Mouse (Mus musculus): Measurements from ENCODE around the gene Cdc34b.
"Not testable (repeated sequence)": the region's sequence is repeated elsewhere in the genome, so short reads cannot be mapped to it uniquely, and the experiment has no call there.

The Cdc34b gene

DNA sequence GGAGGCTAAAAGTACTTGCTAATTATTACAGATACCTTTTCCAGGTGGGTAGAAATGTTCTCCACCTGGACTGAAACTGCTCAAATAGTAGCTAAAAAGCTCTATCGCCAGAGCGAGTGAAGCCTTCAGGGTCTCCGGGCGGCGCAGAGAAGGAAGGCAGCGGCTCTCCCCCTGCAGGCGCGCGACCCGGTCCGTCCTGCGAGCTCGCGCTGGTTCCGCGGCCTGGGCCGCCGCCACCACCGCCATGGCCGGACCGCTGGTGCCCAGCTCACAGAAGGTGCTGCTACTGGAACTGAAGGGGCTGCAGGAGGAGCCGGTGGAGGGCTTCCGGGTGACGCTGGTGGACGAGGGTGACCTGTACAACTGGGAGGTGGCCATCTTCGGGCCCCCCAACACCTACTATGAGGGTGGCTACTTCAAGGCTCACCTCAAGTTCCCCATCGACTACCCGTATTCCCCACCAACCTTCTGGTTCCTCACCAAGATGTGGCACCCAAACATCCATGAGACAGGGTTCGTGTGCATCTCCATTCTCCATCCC is at the start of gene Cdc34b:
Gene Cdc34b (plus strand): TSS at position 51 of the 541 bp plus-strand sequence.
- no peak for DNase-seq (ENCODE audit: low read depth, low spot score)

DNA sequence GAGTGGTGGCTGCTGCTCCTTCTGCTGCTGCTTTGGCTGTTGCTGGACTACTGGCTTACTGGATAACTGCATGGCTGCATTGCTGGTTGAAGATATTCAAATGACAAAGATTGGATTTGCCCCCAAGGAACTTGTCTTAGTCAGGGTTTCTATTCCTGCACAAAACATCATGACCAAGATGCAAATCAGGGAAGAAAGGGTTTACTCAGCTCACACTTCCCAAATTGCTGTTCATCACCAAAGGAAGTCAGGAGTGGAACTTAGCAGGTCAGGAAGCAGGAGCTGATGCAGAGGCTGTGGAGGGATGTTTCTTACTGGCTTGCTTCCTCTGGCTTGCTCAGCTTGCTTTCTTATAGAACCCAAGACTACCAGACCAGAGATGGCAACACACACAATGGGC is 49.1 kb upstream of the Cdc34b start:
- DNase-seq (ENCODE audit: low read depth, low spot score), result not testable (repeated sequence)

DNA sequence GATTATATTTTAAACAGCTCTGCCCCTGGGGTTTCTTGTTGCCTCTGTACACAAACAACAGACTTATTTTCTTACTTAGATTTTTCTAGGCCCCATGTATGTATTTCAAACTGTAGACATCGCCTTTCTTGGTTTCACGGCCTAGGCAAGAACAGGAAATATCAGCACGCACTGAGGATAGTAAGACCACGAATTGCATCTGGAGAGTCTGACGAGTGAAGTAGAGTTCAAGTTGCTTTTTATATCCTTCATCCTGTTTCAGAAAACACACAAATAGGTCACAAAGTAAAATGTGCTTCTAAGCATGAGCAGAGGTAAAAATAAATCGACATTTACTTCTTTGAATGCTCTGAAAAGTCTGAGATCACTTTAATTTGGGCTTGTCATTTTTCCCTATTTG is 46.1 kb upstream of the Cdc34b start:
- no peak for DNase-seq (ENCODE audit: low read depth, low spot score)

- DNase-seq (ENCODE audit: low read depth, low spot score), result peak; percentile 71
Measured at GRCm38 (mm10) chr11:94697140-94697539, 44.4 kb upstream of the Cdc34b start.

DNA sequence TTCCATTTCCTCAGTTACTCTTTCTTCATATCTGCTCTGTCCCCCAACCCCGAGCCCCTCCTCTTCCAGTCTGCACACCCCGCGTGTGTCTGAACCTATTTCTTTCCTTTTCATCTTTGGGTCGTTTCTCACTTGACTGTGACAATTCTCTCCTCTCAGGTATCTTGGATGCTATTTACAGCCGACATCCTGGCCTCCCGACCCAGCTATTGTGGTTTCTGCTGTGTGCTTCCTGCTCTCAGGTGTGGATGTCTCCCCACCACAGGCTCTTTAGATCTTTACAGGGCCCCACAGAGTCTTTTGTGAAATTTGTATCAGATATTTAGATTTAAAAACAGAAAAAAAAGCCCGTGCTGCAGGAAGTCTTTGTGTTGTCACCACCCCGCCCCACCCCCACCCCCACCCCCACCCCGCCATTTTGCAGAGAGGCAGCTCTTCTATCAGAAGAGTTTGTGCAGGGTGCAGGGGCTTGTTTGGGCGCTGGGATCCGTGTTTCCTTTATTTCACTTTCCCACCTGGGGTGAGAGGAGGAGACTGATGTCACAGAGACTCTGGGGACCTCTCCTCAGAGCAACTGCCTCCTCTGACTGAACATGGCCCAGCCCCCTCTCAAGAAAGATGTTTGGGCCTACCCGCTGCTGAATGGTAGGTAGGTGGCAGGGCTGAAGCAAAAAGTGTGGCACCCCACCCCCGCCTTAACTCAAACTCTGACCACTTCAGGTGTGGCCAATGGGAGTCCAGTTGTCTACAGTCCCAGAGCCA is 43.7 kb upstream of the Cdc34b start:
- DNase-seq (ENCODE audit: low read depth, low spot score), result peak; percentile 41

DNA sequence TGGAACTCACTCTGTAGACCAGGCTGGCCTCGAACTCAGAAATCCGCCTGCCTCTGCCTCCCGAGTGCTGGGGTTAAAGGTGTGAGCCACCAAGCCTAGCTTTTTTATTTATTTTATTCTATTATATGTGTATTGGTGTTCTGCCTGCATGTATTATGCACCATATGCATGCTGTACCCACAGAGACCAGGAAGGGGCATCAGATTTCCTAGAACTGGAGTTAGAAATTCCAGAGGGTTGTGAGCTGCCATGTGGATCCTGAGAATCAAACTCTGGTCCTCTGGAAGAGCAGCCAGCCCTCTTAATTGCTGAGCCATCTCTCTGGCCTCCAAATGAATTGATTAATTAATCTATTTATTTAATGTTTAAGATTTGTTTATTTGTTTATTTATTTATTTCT is 42.2 kb upstream of the Cdc34b start:
- peak; percentile 84 for DNase-seq (ENCODE audit: low read depth, low spot score)

DNA sequence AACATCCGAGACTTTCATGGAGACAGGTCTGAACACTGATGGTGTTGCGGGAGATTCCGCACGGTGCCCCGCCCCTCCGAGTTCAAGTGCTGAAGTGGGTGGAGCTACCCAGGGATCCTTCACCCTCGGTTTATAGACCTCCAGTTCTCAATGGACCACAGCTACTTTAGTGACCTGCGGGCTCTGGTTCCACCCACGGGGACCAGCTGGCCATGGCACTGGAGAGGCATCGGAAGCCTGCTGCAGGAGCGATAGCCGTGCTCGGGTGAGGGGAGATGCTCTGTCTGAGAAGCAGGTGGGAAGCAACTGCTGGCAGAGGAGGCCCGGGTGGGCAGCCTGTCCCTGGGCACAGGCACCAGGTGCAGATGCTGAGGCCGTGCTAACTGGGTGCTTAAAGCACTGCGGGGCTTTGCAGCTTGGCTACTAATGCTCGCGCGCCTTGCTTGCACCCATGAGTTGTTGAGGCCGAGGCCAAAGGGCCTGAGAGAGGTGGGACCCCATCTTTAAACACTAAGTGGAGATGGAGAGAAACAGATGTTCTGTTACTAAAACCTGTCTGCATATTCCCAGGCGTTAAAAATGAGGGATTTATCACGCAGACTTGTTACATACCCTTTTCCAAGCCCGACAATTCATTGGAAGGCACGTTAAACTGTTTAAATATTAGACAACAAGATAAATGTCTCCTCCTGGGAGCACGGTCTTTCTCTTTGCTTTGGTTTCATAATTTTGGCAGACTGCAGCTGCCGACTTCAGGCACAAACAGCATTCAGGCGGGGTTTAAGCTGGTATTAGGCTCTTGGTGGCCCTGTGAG is 40.0 kb upstream of the Cdc34b start:
- no peak for DNase-seq (ENCODE audit: low read depth, low spot score)

DNA sequence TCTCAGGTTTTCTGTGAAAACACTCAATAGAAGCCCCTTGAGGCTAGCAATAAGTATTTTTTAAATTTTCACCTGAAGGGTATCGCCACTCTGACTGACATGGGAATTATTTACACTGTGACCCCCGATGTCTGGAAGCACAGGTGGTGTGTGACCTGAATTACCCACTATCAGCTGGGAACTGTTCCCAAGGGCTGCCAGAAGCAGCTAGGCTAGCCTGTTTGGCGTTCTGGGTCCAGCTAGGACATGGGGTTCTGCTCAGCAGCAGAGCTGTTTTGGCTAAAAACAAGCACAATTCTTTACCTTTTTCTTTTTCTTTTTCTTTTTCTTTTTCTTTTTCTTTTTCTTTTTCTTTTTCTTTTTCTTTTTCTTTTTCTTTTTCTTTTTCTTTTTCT is 39.4 kb upstream of the Cdc34b start:
- no peak for DNase-seq (ENCODE audit: low read depth, low spot score)

GRCm38 (mm10) chr11:94704020-94704419 is 37.6 kb upstream of the Cdc34b start:
- peak; percentile 40 for DNase-seq (ENCODE audit: low read depth, low spot score)

DNA sequence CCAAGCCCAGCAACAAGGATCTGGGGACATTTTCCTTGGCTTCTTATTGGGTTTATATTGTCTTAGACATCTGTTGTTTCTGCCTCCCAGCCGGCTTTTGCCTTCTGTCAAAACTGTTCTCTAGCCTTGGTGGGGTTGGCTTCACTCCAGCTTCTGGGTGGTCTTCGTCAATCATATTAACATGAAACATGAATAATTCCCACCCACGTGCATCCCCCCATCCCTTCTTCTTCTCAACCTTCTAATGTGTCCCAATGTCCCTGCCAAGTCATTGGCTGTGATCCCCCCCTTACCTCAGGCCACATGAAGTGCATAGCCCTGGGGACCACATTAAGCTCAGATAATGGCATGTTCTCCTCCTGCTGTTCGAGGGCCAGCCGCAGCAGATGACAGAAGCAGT is 37.1 kb upstream of the Cdc34b start, which contains the start of gene Gm11541:
Gene Gm11541 (minus strand): TSS at position 28 of the 400 bp plus-strand sequence.
- no peak for DNase-seq (ENCODE audit: low read depth, low spot score)

- DNase-seq (ENCODE audit: low read depth, low spot score), result no peak
Measured at GRCm38 (mm10) chr11:94713246-94713860, 28.2 kb upstream of the Cdc34b start.

GRCm38 (mm10) chr11:94715622-94716021 is 26.0 kb upstream of the Cdc34b start:
- no peak for DNase-seq (ENCODE audit: low read depth, low spot score)

- peak; percentile 48 for DNase-seq (ENCODE audit: low read depth, low spot score)
Measured at GRCm38 (mm10) chr11:94716754-94717153, 24.8 kb upstream of the Cdc34b start.

DNA sequence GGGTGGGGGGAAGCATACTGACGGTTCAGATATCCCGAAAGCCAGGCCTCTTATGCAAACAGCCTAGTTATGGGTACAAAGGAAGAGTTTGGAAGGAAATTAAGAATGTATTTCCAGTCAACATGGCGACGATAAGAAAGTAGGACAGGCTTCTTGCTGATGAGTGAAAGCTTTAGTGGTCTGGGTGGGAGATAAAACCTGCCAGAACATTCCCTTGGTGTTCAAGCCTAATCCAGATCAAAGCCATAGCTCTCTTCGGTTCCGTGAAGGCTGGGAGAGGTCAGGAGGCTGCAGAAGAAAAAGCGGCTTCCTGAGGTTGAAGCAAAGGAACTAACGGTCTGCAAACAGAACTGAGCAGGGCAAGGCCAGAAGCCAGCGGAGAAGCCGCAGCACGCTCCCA is 24.3 kb upstream of the Cdc34b start:
- no peak for DNase-seq (ENCODE audit: low read depth, low spot score)

DNA sequence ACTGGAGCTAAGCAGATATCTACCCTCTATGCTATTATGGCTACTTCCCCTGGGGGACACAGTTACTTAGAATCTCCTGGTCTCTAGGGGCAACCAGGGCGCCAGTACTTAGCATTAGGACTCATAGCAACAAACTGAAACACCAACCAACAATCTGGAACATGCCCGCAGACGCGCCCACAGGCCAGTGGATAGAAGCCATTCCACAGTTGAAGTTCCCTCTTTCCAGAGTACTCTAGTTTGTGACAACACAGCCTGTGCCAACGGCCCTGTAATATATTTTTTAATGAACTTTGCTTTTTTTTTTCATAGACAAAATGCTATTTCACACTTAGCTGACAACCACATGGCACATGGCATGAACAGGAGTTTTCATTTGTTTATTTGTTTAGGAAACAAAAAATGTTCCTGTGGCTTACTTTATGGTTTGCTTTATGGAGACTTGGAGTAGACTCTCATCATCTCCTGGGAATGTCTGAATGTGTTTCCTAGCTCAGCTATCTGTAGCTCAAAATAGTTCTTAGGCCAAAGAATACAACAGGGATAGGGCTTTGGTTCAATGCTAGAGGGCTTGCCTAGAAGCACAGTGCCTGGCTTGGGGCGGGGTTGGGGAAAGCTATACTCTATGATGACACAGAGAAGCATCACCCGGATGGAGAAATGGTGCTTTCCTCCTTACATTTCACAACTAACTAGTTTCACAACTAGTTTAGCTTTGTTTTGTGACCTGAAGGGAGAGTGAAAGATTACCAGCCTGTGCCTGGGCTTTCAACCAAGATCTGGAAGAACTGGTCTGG is 23.3 kb upstream of the Cdc34b start:
- no peak for DNase-seq (ENCODE audit: low read depth, low spot score)

DNA sequence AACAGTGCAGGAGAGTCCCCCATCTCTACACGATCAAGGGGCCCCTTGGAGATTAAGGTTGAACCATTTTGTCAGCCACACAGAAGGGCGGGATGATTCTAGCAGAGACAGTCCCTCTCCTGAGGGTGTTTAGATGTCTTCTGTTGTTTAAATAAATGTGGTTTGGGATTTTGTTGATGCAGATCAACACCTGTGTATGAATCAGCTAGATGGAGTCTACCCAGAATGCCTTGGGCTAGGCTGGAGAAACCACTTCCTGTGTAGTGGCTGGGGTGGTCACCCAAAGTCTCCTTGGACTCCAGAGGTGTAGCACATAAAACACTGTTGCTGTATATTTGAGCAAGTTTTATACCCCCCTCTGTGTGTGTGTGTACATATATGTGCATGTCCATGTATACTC is 22.4 kb upstream of the Cdc34b start:
- no peak for DNase-seq (ENCODE audit: low read depth, low spot score)

DNA sequence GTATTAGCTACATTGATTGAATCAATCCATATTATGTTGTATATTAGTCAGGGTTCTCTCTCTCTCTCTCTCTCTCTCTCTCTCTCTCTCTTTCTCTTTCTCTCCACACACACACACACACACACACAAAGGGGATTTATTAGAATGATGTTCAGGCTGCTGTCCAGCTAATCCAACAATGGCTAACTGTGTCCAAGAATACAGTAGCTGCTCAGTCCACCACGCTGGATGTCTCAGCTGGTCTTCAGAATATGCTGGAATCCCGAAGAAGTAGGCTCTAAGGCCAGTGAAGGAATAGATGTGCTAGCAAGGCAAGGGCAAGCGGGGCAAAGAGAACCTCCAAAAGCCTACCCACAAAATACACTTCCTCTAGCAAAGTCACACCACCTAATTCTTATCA is 14.3 kb upstream of the Cdc34b start:
- no peak for DNase-seq (ENCODE audit: low read depth, low spot score)

- no peak for DNase-seq (ENCODE audit: low read depth, low spot score)
Measured at GRCm38 (mm10) chr11:94728545-94728944, 13.0 kb upstream of the Cdc34b start.

- DNase-seq (ENCODE audit: low read depth, low spot score), result peak; percentile 66
Measured at GRCm38 (mm10) chr11:94729565-94729964, 12.0 kb upstream of the Cdc34b start.

GRCm38 (mm10) chr11:94730261-94730660 is 11.3 kb upstream of the Cdc34b start:
- peak; percentile 76 for DNase-seq (ENCODE audit: low read depth, low spot score)

- DNase-seq (ENCODE audit: low read depth, low spot score), result no peak
Measured at GRCm38 (mm10) chr11:94731229-94731628, 10.4 kb upstream of the Cdc34b start.

All from ES-CJ7 (cell line).